Mouse (Mus musculus) cerebellum, adult 2 months (tissue): ENCODE measurements at regions not wholly inside any gene's neighbourhood (a gene's known extent, or its start where the extent isn't known, plus 50 kb on each side); places are given as distances from the start of the nearest gene placed in this dataset.

Source experiments
- DNase-seq, 2 experiments: peaks; one replicate each; pipeline ENCODE4 v3.0.0; 2021
- H3K27ac ChIP-seq: fragments of 200-500 bp; 2 replicates; pipeline ENCODE4 v1.5.1; 2012; ENCODE audit warnings: low read length, control low read depth, inconsistent platforms; ENCODE audit not compliant: insufficient read depth
- H3K27me3 ChIP-seq: fragments of 200-500 bp; 2 replicates; pipeline ENCODE4 v1.6.1; 2012; ENCODE audit warnings: inconsistent platforms, mild to moderate bottlenecking, low read length, moderate library complexity; ENCODE audit not compliant: control insufficient read depth, insufficient read depth
- H3K4me1 ChIP-seq: fragments of 200-500 bp; 2 replicates; pipeline ENCODE4 v1.6.1; 2011; ENCODE audit warnings: low read length; ENCODE audit not compliant: control insufficient read depth, insufficient read depth
- H3K4me3 ChIP-seq: fragments of 200-500 bp; replicated peaks from 2 replicates; pipeline ENCODE3; 2011; ENCODE audit warnings: mild to moderate bottlenecking, low read depth, low read length, control low read depth; ENCODE audit not compliant: insufficient read depth
- CTCF ChIP-seq: fragments of 200-500 bp; IDR thresholded peaks from 2 replicates; pipeline ENCODE4 v1.5.1; 2011; ENCODE audit warnings: low read depth, mild to moderate bottlenecking, control low read depth, low read length, moderate library complexity, borderline replicate concordance; ENCODE audit not compliant: insufficient read depth
- POLR2A ChIP-seq: fragments of 200-500 bp; IDR thresholded peaks from 2 replicates; pipeline ENCODE4 v1.6.1; 2011; ENCODE audit warnings: low read length, control low read depth, borderline replicate concordance; ENCODE audit not compliant: insufficient read depth
- WGBS: fragments of 180-500 bp; shearing (Covaris S2); methylation state at CpG from one replicate; pipeline ENCODE4 v1.1.7; 2018; 5-methylcytosine and 5-hydroxymethylcytosine counted together

DNA sequence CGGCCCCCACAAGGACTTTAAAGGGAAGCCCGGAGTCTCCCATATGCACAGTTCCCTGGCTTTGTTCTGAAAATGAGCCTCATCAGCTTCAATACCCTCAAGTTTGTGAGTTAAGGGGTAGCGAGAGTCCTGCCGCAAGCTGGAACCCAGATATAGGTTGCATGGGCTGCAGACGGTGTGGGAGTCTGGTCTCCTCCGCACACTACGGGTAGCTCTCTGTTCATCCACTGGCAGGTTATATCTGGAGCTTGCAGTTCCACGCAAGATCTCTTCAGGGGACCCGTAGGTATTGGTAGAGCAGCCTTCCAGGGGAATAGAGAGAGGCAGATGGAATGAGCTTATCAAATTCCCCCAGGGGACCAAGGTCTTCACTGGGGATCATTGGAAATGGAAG is 400.1 kb upstream of the Kazn start:
- 84% methylated on average over 9 of the region's 9 CpGs for WGBS
- DNase-seq, result no peak
- Histone ChIP-seq H3K27me3 (no peaks in the 10 kb centered on the region), H3K4me1 (no peaks in the 10 kb centered on the region), H3K27ac (no peak overlapping the region), H3K4me3 (no peak overlapping the region)
- TF ChIP-seq CTCF, result no peak
- TF ChIP-seq POLR2A, result no peak

DNA sequence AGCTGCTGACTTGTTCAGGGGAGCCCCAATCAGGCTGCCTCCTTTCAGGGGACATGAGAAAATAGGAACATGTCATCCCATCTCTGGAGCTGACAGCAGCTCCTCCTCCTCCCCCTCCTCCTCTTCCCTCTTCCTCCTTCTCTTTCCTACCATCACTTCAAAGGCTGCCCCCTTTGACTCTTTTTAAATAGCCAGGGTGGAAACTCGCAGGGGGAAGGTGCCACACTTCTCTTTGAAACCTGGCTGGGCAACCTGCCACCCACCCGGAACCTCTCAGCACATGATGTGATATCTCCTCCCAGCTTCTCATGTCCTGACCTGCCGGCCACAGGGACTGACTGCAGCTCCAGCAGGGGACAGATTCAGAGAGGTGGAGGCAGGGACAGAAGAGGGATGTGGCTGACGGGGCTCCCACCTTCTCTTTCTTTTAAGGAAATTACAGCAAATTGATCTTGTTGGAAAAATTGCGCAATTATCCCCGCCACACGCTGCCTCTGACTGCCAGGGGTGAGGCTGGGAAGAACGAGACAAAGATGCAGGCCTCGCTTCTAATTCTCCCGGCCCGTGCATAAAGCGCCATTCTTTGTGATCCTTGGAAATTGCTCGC is 399.6 kb upstream of the Kazn start:
- Histone ChIP-seq H3K27ac (no peak overlapping the region), H3K27me3 (no peaks in the 10 kb centered on the region), H3K4me1 (no peaks in the 10 kb centered on the region), H3K4me3 (no peak overlapping the region)
- WGBS, result 67% methylated on average over 13 of the region's 13 CpGs
- DNase-seq, result peak in 1 of 2 experiments; percentile 14
- TF ChIP-seq POLR2A, result no peak
- TF ChIP-seq CTCF, result no peak

DNA sequence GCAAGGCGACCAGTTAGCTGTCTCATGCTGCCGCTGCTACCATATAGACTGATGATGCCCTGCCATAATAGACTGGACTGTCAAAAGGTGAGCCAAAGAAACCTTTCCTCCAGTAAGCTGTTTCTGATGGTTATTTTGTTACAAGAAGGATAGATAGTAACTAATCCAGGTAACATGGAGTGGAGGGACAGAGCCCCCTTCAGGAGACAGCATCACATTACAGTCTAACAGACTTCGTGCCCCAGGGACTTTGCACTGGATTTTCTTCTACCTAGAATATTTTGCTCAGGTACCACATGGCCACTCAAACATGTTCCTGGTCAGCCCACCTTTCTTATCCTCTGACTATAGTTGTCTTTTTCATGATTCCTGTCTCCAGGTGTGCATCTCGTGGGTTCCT is 398.9 kb upstream of the Kazn start:
- Histone ChIP-seq H3K27me3 (no peaks in the 10 kb centered on the region), H3K4me3 (no peak overlapping the region), H3K4me1 (no peaks in the 10 kb centered on the region), H3K27ac (no peak overlapping the region)
- WGBS, result 95% methylated on average over 4 of the region's 4 CpGs
- DNase-seq, result no peak
- peak; percentile 40; the same call in 1 of the 2 replicates for TF ChIP-seq CTCF
- no peak for TF ChIP-seq POLR2A

DNA sequence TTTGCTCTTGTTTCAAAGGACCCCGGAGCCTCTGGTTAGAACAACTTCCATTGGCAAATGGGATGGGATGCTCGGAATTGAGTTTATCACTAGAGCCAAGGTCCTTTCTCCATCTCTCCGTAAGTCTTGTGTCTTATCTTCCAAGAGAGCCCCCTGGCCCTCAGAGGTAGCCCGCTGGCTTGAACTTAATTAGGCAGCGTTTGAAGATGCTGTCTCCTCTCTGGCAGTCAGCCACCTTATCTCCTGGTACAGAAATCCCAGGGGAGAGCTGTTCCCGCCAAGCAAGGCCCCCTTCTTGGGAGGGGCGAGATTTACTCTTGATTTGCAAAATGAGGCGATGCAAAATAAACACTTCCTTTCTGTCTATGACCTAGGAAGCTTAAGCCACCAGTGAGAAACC is 395.2 kb upstream of the Kazn start:
- TF ChIP-seq POLR2A (no peak), CTCF (no peak)
- no peak for DNase-seq
- no peaks in the 10 kb centered on the region for H3K4me1 ChIP-seq
- H3K4me3 ChIP-seq, result no peak overlapping the region
- H3K27ac ChIP-seq, result no peak overlapping the region
- no peaks in the 10 kb centered on the region for H3K27me3 ChIP-seq
- WGBS, result 77% methylated on average over 8 of the region's 8 CpGs

DNA sequence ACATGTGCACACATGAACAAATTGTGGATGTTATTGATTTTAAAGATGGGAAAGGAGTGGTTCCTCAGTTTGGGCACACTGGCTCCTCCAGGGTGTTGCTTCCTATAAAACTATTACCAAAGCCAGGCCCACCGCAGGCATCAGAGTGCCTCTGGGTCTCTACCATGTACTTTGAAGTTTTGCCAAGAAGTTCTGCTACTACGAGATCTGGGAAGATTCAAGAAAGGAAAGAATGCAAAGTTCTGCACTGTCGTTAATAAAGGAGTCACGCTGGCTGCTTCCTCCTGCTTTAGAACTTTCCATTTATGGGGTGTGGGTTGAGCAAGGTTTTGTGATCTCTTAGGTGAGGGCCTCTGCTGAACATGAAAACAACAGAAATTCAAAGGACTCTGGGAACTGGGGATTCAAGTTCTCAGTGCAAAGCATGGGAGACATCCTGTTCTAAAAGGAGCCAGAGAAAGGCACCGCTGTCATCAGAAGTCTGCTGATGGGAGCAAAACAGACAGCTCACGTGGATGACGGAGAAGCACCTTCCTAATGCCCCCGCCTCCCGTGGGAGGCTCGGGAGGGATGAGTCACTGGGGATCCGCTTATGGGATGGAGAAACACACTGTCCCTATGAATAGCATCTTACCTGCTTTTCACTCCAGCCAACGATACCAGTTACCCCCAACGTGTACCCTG is 394.6 kb upstream of the Kazn start:
- WGBS, result 88% methylated on average over 13 of the region's 13 CpGs
- no peak overlapping the region for H3K27ac ChIP-seq
- no peak for TF ChIP-seq POLR2A
- no peak for TF ChIP-seq CTCF
- H3K4me1 ChIP-seq, result no peaks in the 10 kb centered on the region
- no peak overlapping the region for H3K4me3 ChIP-seq
- no peaks in the 10 kb centered on the region for H3K27me3 ChIP-seq
- DNase-seq, result no peak

DNA sequence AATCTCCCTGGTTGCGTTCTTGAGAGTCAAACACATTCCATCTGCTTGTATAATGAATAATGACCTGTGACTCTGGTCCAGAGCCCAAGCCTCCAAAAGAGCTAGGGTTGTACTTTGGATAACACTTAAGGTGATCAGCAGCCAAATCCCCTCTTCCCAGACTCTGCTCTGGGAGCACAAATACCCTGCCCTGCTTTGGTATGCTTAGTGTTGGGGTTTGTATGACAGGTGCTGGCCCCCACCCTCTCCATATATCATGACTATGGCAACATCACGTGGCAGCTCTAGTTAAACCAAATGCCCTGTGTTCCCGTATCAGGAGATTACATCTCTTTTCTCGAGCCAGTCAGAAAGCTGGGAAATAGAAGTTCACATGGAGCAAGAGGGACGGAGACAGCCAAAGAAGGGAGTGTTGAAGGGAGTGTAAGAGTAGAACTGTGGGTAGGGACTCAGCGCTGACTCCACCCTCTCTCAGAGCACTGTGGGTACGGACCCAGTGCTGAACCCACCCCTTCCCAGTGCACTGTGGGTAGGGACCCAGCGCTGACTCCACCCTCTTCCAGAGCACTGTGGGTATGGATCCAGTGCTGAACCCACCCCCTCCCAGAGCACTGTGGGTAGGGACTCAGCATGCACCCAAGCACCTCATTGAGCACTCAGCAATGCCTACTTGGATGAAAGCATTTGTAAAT is 387.4 kb upstream of the Kazn start:
- Histone ChIP-seq H3K27me3 (no peaks in the 10 kb centered on the region), H3K27ac (no peak overlapping the region), H3K4me1 (no peaks in the 10 kb centered on the region), H3K4me3 (no peak overlapping the region)
- DNase-seq, result no peak
- 94% methylated on average over 8 of the region's 8 CpGs for WGBS
- TF ChIP-seq POLR2A (no peak), CTCF (no peak)

DNA sequence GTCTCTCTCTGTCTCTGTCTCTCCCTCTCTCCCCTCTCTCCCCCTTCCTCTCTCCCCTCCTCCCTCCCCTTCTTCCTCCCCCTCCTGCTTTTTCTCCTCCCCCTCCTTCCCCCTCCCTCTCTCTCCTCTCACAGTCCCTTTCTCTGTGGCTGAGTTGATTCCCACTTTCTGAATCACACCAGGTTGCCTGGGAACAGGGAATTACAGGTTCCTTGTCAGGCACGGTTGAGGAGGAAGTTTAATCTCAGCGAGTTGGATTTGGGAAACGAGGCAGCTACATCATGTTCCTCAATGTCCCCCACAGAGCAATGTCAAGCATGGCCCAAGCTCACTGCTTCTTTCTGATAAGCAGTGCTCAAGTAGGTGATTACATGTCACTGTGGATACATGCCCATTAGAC is 386.3 kb upstream of the Kazn start:
- no peak for TF ChIP-seq POLR2A
- TF ChIP-seq CTCF, result no peak
- H3K4me1 ChIP-seq, result no peaks in the 10 kb centered on the region
- 45% methylated on average over 3 of the region's 3 CpGs for WGBS
- no peak for DNase-seq
- no peaks in the 10 kb centered on the region for H3K27me3 ChIP-seq
- H3K27ac ChIP-seq, result no peak overlapping the region
- H3K4me3 ChIP-seq, result no peak overlapping the region

DNA sequence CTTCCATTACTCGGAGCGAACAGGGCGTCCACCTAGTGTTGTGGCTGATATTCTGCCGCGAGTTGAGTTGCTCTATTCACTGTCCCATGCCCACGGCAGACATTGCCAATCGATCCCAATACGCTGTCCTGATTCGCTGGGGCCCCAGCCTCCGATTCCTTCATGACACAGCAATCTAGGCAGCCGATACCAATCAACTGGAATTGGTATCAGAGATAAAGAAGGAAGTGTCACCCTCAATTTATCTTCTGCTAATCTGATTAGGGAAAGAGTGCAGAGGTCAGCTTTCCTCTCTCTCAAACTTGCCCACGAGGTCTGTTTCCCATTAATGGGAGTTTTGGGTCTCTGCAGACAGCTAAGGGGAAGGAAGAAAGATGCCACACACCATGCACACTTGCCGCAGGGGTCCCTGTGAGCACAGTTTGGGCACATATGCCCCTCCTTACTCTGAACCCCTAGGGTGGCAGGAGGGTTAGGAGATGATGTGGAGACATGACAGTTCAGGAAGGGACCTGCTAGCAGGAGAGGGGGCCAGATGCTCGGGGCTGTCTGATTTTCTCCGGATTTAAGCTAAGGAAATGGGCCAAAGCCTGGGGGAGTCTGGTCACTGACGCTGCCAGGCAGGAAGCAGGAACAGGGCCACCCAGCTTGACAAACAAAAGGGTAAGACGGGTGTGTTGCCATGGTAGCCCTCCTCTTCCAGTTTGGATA is 383.1 kb upstream of the Kazn start:
- peak in 1 of 2 experiments; percentile 18 for DNase-seq
- WGBS, result 60% methylated on average over 17 of the region's 17 CpGs
- Histone ChIP-seq H3K4me3 (no peak overlapping the region), H3K27me3 (no peaks in the 10 kb centered on the region), H3K4me1 (no peaks in the 10 kb centered on the region), H3K27ac (no peak overlapping the region)
- no peak for TF ChIP-seq POLR2A
- no peak for TF ChIP-seq CTCF
